Mouse (Mus musculus): ENCODE data around the gene Ccdc85c. TPM values are rescaled to one million over a fixed set of nuclear protein-coding genes. Genes with fewer than 3 reads are reported as not detected.

Gene Ccdc85c
- polyA plus RNA-seq, 2 experiments, result 6.1 to 9.9 TPM

GRCm38 (mm10) chr12:108310456-108311027 lies 35.3 kb upstream of the Ccdc85c start:
- Histone ChIP-seq H3K4me1 (ENCODE audit: control insufficient read depth, insufficient read depth, low read length) (peaks cover 12% of the 10 kb centered on the region; the same call in 1 of the 2 replicates), H3K4me2 (replicated peaks; ENCODE audit: low read depth, low read length, severe bottlenecking) (no peak overlapping the region), H3K9ac (ENCODE audit: low read depth, low read length, severe bottlenecking) (no peak overlapping the region), H3K36me3 (ENCODE audit: control insufficient read depth, insufficient read depth, low read length) (no peaks in the 10 kb centered on the region), H3K9me3 (ENCODE audit: control insufficient read depth, low read length) (no peaks in the 10 kb centered on the region), H3K27ac (replicated peaks; ENCODE audit: low read depth, low read length) (no peak overlapping the region), H3K27me3 (ENCODE audit: control insufficient read depth, insufficient read depth, low read length) (peaks cover 5% of the 10 kb centered on the region; the same call in 1 of the 2 replicates), H3K4me3 (replicated peaks; ENCODE audit: low read length) (no peak overlapping the region)
- no peak for TF ChIP-seq POLR2A (IDR thresholded peaks at IDR 0.05; ENCODE audit: borderline replicate concordance, extremely low read depth, insufficient read depth, insufficient read length)
- no peak for ATAC-seq (ENCODE audit: low FRiP score, low read depth)
- DNase-seq (ENCODE audit: low spot score), result no peak
- WGBS, result 77% methylated on average over 7 of the region's 7 CpGs

DNA sequence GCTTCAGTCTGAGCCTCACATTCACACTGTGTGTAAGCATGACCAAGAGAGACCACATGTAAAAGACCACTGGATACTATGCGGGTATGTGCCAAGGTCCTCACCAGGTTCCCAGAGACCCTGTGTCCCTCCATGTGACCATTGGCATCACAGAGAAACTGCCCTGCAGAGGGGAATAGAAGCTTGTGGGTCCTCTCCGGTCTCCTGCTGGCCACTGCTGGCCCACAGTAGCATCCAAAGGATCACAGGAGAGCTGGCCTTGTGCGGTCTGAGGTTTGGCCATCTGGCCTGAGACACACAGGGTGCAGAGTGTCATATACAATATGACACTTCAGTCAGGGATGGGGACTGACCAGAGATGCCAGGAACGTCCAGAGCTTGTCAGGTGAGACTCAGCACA lies 34.8 kb upstream of the Ccdc85c start:
- peaks cover 5% of the 10 kb centered on the region; the same call in 1 of the 2 replicates for H3K27me3 ChIP-seq (ENCODE audit: control insufficient read depth, insufficient read depth, low read length)
- no peak overlapping the region for H3K9ac ChIP-seq (ENCODE audit: low read depth, low read length, severe bottlenecking)
- H3K4me2 ChIP-seq (replicated peaks; ENCODE audit: low read depth, low read length, severe bottlenecking), result no peak overlapping the region
- DNase-seq (ENCODE audit: low spot score), result no peak
- WGBS, result 79% methylated on average over 4 of the region's 4 CpGs
- no peaks in the 10 kb centered on the region for H3K36me3 ChIP-seq (ENCODE audit: control insufficient read depth, insufficient read depth, low read length)
- H3K9me3 ChIP-seq (ENCODE audit: control insufficient read depth, low read length), result no peaks in the 10 kb centered on the region
- ATAC-seq (ENCODE audit: low FRiP score, low read depth), result no peak
- no peak overlapping the region for H3K27ac ChIP-seq (replicated peaks; ENCODE audit: low read depth, low read length)
- H3K4me1 ChIP-seq (ENCODE audit: control insufficient read depth, insufficient read depth, low read length), result peaks cover 12% of the 10 kb centered on the region; the same call in 1 of the 2 replicates
- H3K4me3 ChIP-seq (replicated peaks; ENCODE audit: low read length), result no peak overlapping the region
- no peak for TF ChIP-seq POLR2A (IDR thresholded peaks at IDR 0.05; ENCODE audit: borderline replicate concordance, extremely low read depth, insufficient read depth, insufficient read length)

GRCm38 (mm10) chr12:108309116-108309794 lies 34.0 kb upstream of the Ccdc85c start:
- no peak overlapping the region for H3K9ac ChIP-seq (ENCODE audit: low read depth, low read length, severe bottlenecking)
- no peaks in the 10 kb centered on the region for H3K36me3 ChIP-seq (ENCODE audit: control insufficient read depth, insufficient read depth, low read length)
- H3K27me3 ChIP-seq (ENCODE audit: control insufficient read depth, insufficient read depth, low read length), result peaks cover 5% of the 10 kb centered on the region; the same call in 1 of the 2 replicates
- H3K4me1 ChIP-seq (ENCODE audit: control insufficient read depth, insufficient read depth, low read length), result peaks cover 12% of the 10 kb centered on the region; the same call in 1 of the 2 replicates
- no peak overlapping the region for H3K4me3 ChIP-seq (replicated peaks; ENCODE audit: low read length)
- H3K9me3 ChIP-seq (ENCODE audit: control insufficient read depth, low read length), result no peaks in the 10 kb centered on the region
- no peak for TF ChIP-seq POLR2A (IDR thresholded peaks at IDR 0.05; ENCODE audit: borderline replicate concordance, extremely low read depth, insufficient read depth, insufficient read length)
- H3K27ac ChIP-seq (replicated peaks; ENCODE audit: low read depth, low read length), result no peak overlapping the region
- 43% methylated on average over 8 of the region's 8 CpGs for WGBS
- no peak overlapping the region for H3K4me2 ChIP-seq (replicated peaks; ENCODE audit: low read depth, low read length, severe bottlenecking)
- no peak for DNase-seq (ENCODE audit: low spot score)
- ATAC-seq (ENCODE audit: low FRiP score, low read depth), result no peak

DNA sequence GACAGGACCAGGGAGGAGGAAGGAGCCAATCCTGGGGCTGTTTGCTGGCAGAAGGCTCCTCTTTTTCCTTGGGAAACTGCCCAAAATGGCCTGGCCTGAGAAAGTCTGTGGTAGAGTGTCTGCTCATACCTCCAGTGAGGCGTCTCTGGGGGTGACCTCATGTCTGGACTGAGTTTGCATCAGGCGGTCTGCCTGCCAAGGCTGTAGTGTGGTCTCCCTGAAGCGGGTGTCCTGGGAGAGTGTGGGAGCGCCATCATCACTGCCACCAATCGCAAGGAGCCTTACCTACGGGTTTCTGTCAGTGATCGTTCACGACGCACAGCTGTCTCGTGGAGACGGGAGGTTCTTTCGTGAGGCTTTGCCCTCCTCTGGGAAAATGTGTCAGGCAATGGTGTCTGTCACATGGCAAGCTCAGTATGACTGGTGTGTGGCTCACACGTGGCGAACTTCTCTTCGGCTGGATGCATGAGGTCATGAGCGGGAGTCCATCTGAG lies 33.2 kb upstream of the Ccdc85c start:
- Histone ChIP-seq H3K27me3 (ENCODE audit: control insufficient read depth, insufficient read depth, low read length) (peaks cover 5% of the 10 kb centered on the region; the same call in 1 of the 2 replicates), H3K4me1 (ENCODE audit: control insufficient read depth, insufficient read depth, low read length) (peaks cover 12% of the 10 kb centered on the region; the same call in 1 of the 2 replicates), H3K4me3 (replicated peaks; ENCODE audit: low read length) (no peak overlapping the region), H3K4me2 (replicated peaks; ENCODE audit: low read depth, low read length, severe bottlenecking) (no peak overlapping the region), H3K9me3 (ENCODE audit: control insufficient read depth, low read length) (no peaks in the 10 kb centered on the region), H3K27ac (replicated peaks; ENCODE audit: low read depth, low read length) (no peak overlapping the region), H3K36me3 (ENCODE audit: control insufficient read depth, insufficient read depth, low read length) (no peaks in the 10 kb centered on the region), H3K9ac (ENCODE audit: low read depth, low read length, severe bottlenecking) (no peak overlapping the region)
- WGBS, result 80% methylated on average over 16 of the region's 16 CpGs
- ATAC-seq (ENCODE audit: low FRiP score, low read depth) (no peak), DNase-seq (ENCODE audit: low spot score) (peak; percentile 36)
- TF ChIP-seq POLR2A (IDR thresholded peaks at IDR 0.05; ENCODE audit: borderline replicate concordance, extremely low read depth, insufficient read depth, insufficient read length), result no peak

DNA sequence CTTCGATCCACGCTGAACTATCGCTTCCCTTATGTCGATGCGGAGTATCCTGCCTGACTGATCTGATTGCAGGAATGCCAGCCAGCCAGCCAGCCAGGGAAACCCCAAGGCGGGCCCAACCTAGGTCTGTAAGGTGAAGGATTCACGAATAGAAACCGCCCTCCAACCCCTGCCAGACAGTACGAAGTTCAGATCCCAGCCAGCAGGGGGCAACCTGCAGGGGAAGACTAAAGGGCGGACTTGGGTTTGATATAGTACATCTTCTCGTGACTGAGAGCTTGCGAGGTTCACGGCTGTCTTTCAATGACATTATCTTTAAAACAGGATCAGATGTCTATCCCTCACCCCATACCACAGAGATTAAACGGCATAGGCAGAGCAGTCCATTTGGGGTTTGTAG lies 32.3 kb upstream of the Ccdc85c start:
- Histone ChIP-seq H3K27ac (replicated peaks; ENCODE audit: low read depth, low read length) (no peak overlapping the region), H3K4me3 (replicated peaks; ENCODE audit: low read length) (no peak overlapping the region), H3K4me1 (ENCODE audit: control insufficient read depth, insufficient read depth, low read length) (peaks cover 12% of the 10 kb centered on the region; the same call in 1 of the 2 replicates), H3K9ac (ENCODE audit: low read depth, low read length, severe bottlenecking) (no peak overlapping the region), H3K9me3 (ENCODE audit: control insufficient read depth, low read length) (no peaks in the 10 kb centered on the region), H3K27me3 (ENCODE audit: control insufficient read depth, insufficient read depth, low read length) (peaks cover 5% of the 10 kb centered on the region; the same call in 1 of the 2 replicates), H3K4me2 (replicated peaks; ENCODE audit: low read depth, low read length, severe bottlenecking) (no peak overlapping the region), H3K36me3 (ENCODE audit: control insufficient read depth, insufficient read depth, low read length) (no peaks in the 10 kb centered on the region)
- no peak for ATAC-seq (ENCODE audit: low FRiP score, low read depth)
- whole genome bisulfite sequencing, result 27% methylated on average over 14 of the region's 14 CpGs
- no peak for TF ChIP-seq POLR2A (IDR thresholded peaks at IDR 0.05; ENCODE audit: borderline replicate concordance, extremely low read depth, insufficient read depth, insufficient read length)
- no peak for DNase-seq (ENCODE audit: low spot score)

Data from limb, embryonic 14.5 days (tissue).